Mouse (Mus musculus): ENCODE measurements around the gene Nf1. TPM values are rescaled to one million over a fixed set of nuclear protein-coding genes. Genes with fewer than 3 reads are reported as not detected.

Gene Nf1
- total and polyA plus RNA-seq, 2 experiments from 2014 or later: 3.5 to 20.1 TPM

DNA sequence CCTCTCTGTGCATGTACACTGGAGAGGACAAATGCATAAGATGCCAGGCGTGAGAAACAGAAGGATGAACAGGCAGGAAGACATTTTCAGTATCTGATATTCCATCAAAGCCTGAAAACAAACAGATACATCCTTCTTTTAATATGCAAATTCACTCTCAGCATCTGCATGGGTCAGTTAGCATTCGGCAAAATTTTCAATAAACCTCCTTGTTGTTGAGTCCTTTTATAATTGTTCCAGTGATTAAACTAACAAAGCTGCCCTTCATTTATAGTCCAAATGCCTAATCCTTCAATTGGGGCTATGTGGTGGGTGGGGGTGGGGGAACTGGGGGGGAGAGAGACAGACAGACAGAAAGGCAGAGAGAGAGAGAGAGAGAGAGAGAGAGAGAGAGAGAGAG, 163.4 kb downstream of the Nf1 start:
- no peak for DNase-seq (ENCODE audit: low spot score)
- no peaks in the 10 kb centered on the region for H3K4me1 ChIP-seq (ENCODE audit: control insufficient read depth, insufficient read depth)
- H3K9me3 ChIP-seq (replicated peaks; ENCODE audit: control insufficient read depth, low read length): no peaks in the 10 kb centered on the region
- no peak overlapping the region for H3K4me3 ChIP-seq (ENCODE audit: low read depth, low read length)
- H3K36me3 ChIP-seq (replicated peaks; ENCODE audit: control insufficient read depth, insufficient read depth, low read length): no peaks in the 10 kb centered on the region; the same call in 1 of the 2 replicates
- no peak for TF ChIP-seq EP300 (IDR thresholded peaks at IDR 0.05; ENCODE audit: low read depth)
- no peak overlapping the region for H3K4me2 ChIP-seq (ENCODE audit: low read depth, low read length)
- H3K27me3 ChIP-seq (ENCODE audit: control insufficient read depth, insufficient read depth, low read length): no peaks in the 10 kb centered on the region
- 77% methylated on average over 2 of the region's 2 CpGs for WGBS
- no peak for ATAC-seq (ENCODE audit: insufficient read depth, low read depth)
- H3K9ac ChIP-seq (replicated peaks; ENCODE audit: low read depth, low read length): no peak overlapping the region
- H3K27ac ChIP-seq (ENCODE audit: low read depth): no peak overlapping the region

DNA sequence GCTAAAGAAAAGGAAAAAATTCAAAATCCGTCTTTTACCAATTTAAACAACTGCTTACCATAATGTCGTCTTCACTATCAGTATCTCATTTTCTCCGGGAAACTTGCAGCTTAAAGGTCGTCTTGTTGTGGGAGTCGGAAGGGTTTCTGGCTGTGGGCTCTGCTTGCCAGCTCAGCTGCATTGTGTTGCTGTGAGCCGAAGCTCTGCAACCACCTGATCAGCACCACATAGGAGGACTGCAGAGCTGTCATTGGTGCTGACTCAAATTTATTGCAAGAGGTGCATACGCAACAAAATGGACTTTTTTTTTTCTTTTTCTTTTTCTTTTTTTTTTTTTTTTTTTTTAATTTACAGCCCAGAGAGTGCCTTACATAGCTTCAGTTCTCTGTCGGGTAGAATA, 164.4 kb downstream of the Nf1 start, which contains the start of gene Omg:
Gene Omg (minus strand): TSS at position 240 of the 400 bp plus-strand sequence.
- Histone ChIP-seq H3K4me2 (ENCODE audit: low read depth, low read length) (no peak within 1 kb of the TSS), H3K4me1 (ENCODE audit: control insufficient read depth, insufficient read depth) (no peaks in the 10 kb centered on the region), H3K9ac (replicated peaks; ENCODE audit: low read depth, low read length) (no peak within 1 kb of the TSS), H3K4me3 (ENCODE audit: low read depth, low read length) (no peak within 1 kb of the TSS), H3K27ac (ENCODE audit: low read depth) (no peak within 1 kb of the TSS), H3K9me3 (replicated peaks; ENCODE audit: control insufficient read depth, low read length) (no peaks in the 10 kb centered on the region), H3K36me3 (replicated peaks; ENCODE audit: control insufficient read depth, insufficient read depth, low read length) (no peaks in the 10 kb centered on the region), H3K27me3 (ENCODE audit: control insufficient read depth, insufficient read depth, low read length) (no peaks in the 10 kb centered on the region)
- no peak for TF ChIP-seq CTCF (IDR thresholded peaks at IDR 0.05; ENCODE audit: low read depth)
- TF ChIP-seq EP300 (IDR thresholded peaks at IDR 0.05; ENCODE audit: low read depth): no peak
- ATAC-seq (ENCODE audit: insufficient read depth, low read depth) (no peak), DNase-seq (ENCODE audit: low spot score) (no peak)
- 51% methylated on average over 8 of the region's 8 CpGs for WGBS

DNA sequence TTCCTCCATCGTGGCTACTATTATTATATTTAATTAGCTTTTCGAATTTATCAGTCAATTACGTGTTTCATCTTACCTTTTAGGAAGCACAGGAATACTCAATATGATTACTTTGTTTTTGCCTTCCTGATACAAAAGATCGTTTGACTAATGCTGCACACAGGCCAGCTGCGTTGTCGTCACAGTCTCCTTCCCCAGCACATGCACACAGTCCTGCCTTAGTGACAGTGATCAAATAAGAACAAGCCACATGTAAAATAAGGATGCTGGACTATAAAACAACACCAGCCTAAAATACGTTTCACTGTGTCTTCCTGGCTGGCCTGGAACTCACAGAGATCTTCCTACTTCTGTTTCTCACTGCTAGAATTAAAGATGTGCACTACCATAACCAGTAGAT, 165.0 kb downstream of the Nf1 start:
- Histone ChIP-seq H3K9ac (replicated peaks; ENCODE audit: low read depth, low read length) (no peak overlapping the region), H3K4me2 (ENCODE audit: low read depth, low read length) (no peak overlapping the region), H3K36me3 (replicated peaks; ENCODE audit: control insufficient read depth, insufficient read depth, low read length) (no peaks in the 10 kb centered on the region), H3K27ac (ENCODE audit: low read depth) (no peak overlapping the region), H3K4me3 (ENCODE audit: low read depth, low read length) (no peak overlapping the region), H3K4me1 (ENCODE audit: control insufficient read depth, insufficient read depth) (no peaks in the 10 kb centered on the region), H3K27me3 (ENCODE audit: control insufficient read depth, insufficient read depth, low read length) (no peaks in the 10 kb centered on the region), H3K9me3 (replicated peaks; ENCODE audit: control insufficient read depth, low read length) (no peaks in the 10 kb centered on the region)
- no peak for DNase-seq (ENCODE audit: low spot score)
- TF ChIP-seq EP300 (IDR thresholded peaks at IDR 0.05; ENCODE audit: low read depth) (no peak), CTCF (IDR thresholded peaks at IDR 0.05; ENCODE audit: low read depth) (no peak)
- no peak for ATAC-seq (ENCODE audit: insufficient read depth, low read depth)
- WGBS: 85% methylated on average over 7 of the region's 7 CpGs

DNA sequence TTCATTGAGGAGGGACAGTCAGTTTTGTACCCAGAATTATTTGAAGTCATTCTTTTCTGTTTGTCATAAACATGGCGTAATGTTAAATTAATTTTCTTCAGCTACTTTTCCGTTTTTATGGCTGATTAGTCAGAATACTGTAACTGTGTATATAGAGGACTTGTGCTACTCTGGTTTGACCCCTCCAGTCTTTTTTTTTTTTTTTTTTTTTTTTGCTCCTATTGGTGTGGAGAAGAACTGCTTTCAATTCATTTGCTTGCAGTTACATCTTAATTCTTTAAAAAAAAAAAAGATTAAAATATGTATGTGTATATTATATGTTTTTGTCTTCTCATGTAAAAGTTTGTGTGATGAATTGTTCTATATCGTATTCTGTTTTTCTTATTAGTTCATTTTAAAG, 172.5 kb downstream of the Nf1 start:
- no peak overlapping the region for H3K4me2 ChIP-seq (ENCODE audit: low read depth, low read length)
- no peak overlapping the region for H3K9ac ChIP-seq (replicated peaks; ENCODE audit: low read depth, low read length)
- TF ChIP-seq CTCF (IDR thresholded peaks at IDR 0.05; ENCODE audit: low read depth) (no peak), EP300 (IDR thresholded peaks at IDR 0.05; ENCODE audit: low read depth) (no peak)
- no peak overlapping the region for H3K4me3 ChIP-seq (ENCODE audit: low read depth, low read length)
- no peak for ATAC-seq (ENCODE audit: insufficient read depth, low read depth)
- WGBS: 94% methylated on average over 3 of the region's 3 CpGs
- no peaks in the 10 kb centered on the region for H3K9me3 ChIP-seq (replicated peaks; ENCODE audit: control insufficient read depth, low read length)
- 0 out of 2 replicates have a peak, but pooled peaks cover 6% of the 10 kb centered on the region for H3K36me3 ChIP-seq (replicated peaks; ENCODE audit: control insufficient read depth, insufficient read depth, low read length)
- H3K27me3 ChIP-seq (ENCODE audit: control insufficient read depth, insufficient read depth, low read length): no peaks in the 10 kb centered on the region
- no peak overlapping the region for H3K27ac ChIP-seq (ENCODE audit: low read depth)
- no peaks in the 10 kb centered on the region for H3K4me1 ChIP-seq (ENCODE audit: control insufficient read depth, insufficient read depth)
- no peak for DNase-seq (ENCODE audit: low spot score)

DNA sequence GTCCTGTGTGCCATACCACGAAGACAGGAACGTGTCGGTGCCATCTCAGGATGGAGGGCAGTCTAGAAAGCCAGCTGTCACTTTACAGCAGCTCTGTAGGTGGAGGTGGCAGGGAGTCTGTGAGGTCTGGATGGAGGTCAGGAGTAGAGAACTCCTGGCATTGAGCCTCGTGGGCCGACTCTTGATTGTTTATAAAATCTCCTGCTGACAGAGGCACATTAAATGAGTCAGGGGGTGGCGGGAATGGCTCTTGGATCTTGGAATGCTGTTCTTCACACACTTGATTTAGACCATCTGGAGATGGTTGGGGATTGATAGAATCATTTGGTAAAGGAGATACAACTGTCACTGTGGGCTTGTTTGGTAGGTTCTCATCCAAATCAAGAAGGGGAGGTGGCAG, 175.8 kb downstream of the Nf1 start:
- H3K27ac ChIP-seq (ENCODE audit: low read depth): no peak overlapping the region
- H3K4me1 ChIP-seq (ENCODE audit: control insufficient read depth, insufficient read depth): no peaks in the 10 kb centered on the region
- H3K36me3 ChIP-seq (replicated peaks; ENCODE audit: control insufficient read depth, insufficient read depth, low read length): 0 out of 2 replicates have a peak, but pooled peaks cover 6% of the 10 kb centered on the region
- 71% methylated on average over 6 of the region's 6 CpGs for WGBS
- no peak overlapping the region for H3K9ac ChIP-seq (replicated peaks; ENCODE audit: low read depth, low read length)
- H3K27me3 ChIP-seq (ENCODE audit: control insufficient read depth, insufficient read depth, low read length): no peaks in the 10 kb centered on the region
- no peak for DNase-seq (ENCODE audit: low spot score)
- no peak overlapping the region for H3K4me3 ChIP-seq (ENCODE audit: low read depth, low read length)
- ATAC-seq (ENCODE audit: insufficient read depth, low read depth): no peak
- no peak overlapping the region for H3K4me2 ChIP-seq (ENCODE audit: low read depth, low read length)
- no peaks in the 10 kb centered on the region for H3K9me3 ChIP-seq (replicated peaks; ENCODE audit: control insufficient read depth, low read length)
- TF ChIP-seq EP300 (IDR thresholded peaks at IDR 0.05; ENCODE audit: low read depth) (no peak), CTCF (IDR thresholded peaks at IDR 0.05; ENCODE audit: low read depth) (no peak)

DNA sequence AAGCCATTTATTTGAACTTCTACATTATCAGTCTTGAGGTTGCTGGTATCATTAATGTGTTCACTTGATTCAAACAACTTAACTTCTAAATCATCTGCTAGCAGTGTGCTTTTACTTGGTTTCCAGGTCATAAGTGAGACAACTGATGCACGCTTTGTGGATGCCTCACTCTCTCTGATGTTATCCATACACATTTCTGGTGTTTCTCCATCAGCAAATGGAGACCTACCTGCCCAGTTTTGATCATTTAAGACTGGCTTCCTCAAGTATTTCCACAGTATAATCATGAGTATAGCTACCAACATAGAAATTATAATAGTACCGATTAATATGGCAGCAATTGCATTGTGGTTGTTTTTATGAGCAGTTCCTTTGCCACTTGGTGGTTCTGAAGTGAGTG, 176.3 kb downstream of the Nf1 start:
- Histone ChIP-seq H3K4me2 (ENCODE audit: low read depth, low read length) (no peak overlapping the region), H3K9ac (replicated peaks; ENCODE audit: low read depth, low read length) (no peak overlapping the region), H3K27ac (ENCODE audit: low read depth) (no peak overlapping the region), H3K36me3 (replicated peaks; ENCODE audit: control insufficient read depth, insufficient read depth, low read length) (0 out of 2 replicates have a peak, but pooled peaks cover 6% of the 10 kb centered on the region), H3K4me1 (ENCODE audit: control insufficient read depth, insufficient read depth) (no peaks in the 10 kb centered on the region), H3K4me3 (ENCODE audit: low read depth, low read length) (no peak overlapping the region), H3K27me3 (ENCODE audit: control insufficient read depth, insufficient read depth, low read length) (no peaks in the 10 kb centered on the region), H3K9me3 (replicated peaks; ENCODE audit: control insufficient read depth, low read length) (no peaks in the 10 kb centered on the region)
- DNase-seq (ENCODE audit: low spot score) (no peak), ATAC-seq (ENCODE audit: insufficient read depth, low read depth) (no peak)
- WGBS: 99% methylated on average over 2 of the region's 2 CpGs
- no peak for TF ChIP-seq EP300 (IDR thresholded peaks at IDR 0.05; ENCODE audit: low read depth)
- TF ChIP-seq CTCF (IDR thresholded peaks at IDR 0.05; ENCODE audit: low read depth): no peak

All from heart, postnatal 0 days (tissue).